Mouse (Mus musculus): ENCODE results near the gene Olfr1134.
"Not testable (repeated sequence)": the region's sequence is repeated elsewhere in the genome, so short reads cannot be mapped to it uniquely, and the experiment has no call there.

The Olfr1134 gene

DNA sequence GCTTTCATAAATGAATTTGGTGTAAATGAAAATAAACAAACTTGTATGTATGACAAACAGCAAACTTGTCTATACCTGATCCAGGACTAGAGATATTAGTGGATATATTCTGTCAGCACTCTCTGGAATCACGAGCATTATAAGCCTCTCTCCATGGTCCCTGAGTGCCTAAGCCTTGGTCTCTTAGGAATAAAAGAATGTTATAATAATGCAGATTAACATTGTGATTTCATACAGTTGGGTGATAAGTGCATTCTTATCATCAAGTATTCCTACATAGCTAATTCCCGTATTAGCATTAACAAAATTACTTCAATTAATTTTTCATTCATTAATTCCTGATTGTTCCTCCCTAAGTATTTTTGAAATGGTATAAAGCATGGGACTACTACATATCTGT lies at the start of gene Olfr1134:
Olfr1134 (minus strand) TSS at position 101 of the 400 bp plus-strand sequence.
- no peak for DNase-seq (ENCODE audit: low spot score)

- no peak for DNase-seq (ENCODE audit: low spot score)
Measured at GRCm38 (mm10) chr2:87693847-87694246, 35.6 kb upstream of the Olfr1134 start, which contains the start of gene Olfr1136. Gene Olfr1136, minus strand, starts transcription at chr2:87693947.

DNA sequence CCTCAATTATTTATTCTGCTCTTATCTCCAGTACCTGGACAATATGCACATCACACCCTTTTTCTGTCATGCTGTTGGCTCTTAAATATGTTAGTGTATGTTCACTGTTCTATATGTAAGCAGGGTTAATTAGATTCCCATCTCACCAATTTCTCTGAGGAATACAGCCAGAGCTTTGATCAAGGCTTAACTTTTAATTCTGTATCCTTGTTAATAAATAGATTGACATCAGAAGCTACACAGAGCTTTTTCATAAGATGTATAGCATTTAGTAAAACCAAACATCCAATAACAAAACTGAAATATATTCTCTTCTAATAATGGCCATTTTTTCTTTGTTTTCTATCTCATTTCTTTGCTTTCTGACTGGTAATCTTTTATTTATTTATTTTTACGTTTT lies 15.3 kb upstream of the Olfr1134 start, which contains the start of gene Olfr1135:
Olfr1135 (minus strand) TSS at position 101 of the 400 bp plus-strand sequence.
- no peak for DNase-seq (ENCODE audit: low spot score)

DNA sequence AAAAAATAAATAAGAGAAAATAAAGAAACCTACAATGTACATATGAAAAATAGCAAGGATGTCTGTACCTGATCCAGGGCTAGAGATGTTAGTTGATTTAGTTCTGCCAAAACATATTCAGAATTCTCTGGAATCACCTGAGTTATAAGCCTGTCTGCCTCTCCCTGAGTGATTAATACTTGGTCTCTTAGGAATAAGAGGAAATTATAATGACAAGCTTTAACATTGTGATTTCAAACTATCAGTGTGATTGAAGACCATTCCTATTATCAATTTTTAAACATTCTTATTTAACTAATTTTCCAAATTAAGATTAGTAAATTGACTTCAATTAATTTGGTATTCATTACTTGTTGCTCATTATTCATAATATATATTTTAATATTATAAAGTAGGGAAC lies 11.0 kb downstream of the Olfr1134 start, which contains the start of gene Olfr1133:
Olfr1133 (minus strand) TSS at position 101 of the 400 bp plus-strand sequence.
- no peak for DNase-seq (ENCODE audit: low spot score)

DNA sequence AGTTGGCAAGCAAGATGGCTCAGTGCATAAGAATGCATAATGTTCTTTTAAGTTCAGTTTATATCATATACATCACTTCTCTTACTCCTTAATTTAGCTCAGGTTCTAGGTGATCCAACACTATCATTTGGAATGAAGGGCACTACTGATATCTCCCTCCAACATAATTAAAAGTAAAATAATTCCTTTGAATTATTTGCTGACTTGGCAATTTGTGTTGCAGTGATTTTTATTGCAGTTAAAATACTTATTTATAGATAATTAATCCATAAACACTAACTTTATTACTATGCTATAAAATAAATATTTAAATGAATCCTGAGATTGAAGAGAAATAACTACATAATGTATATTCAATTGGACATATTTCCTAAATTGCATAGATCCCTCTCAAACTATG lies 15.8 kb downstream of the Olfr1134 start:
- DNase-seq (ENCODE audit: low spot score): no peak

DNA sequence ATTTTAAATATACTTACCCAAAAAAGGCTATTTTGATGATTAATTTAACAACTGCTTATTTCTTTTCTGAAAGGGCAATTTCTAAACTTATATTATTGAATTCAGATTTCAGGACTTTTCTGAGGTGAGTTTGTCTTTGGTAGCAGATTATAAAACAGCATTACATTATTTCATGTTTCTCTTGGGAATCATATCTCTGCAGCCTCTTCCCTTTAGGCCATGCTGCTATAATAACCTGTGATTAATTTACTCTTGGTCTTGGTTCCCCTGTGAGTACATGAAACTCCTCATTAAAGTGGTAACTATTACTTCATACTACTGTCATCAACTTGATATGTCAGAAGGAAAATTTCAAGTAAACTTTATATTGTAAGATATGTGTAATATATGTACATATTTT lies 20.8 kb downstream of the Olfr1134 start, which contains the start of gene Olfr1132:
Olfr1132 (minus strand) TSS at position 101 of the 400 bp plus-strand sequence.
- no peak for DNase-seq (ENCODE audit: low spot score)

- DNase-seq (ENCODE audit: low spot score): no peak
Measured at GRCm38 (mm10) chr2:87626804-87627203, 31.5 kb downstream of the Olfr1134 start, which contains the start of gene Olfr1131. Gene Olfr1131, plus strand, starts transcription at chr2:87627104.

GRCm38 (mm10) chr2:87605912-87606311 lies 52.3 kb downstream of the Olfr1134 start, which contains the start of gene Olfr1130:
Gene Olfr1130, plus strand, starts transcription at chr2:87606212.
- not testable (repeated sequence) for DNase-seq (ENCODE audit: low spot score)
